Mouse (Mus musculus) hindbrain, embryonic 10.5 days (tissue): ENCODE results near the gene Cacna1h. TPM values are rescaled to one million over a fixed set of nuclear protein-coding genes. Genes with fewer than 3 reads are reported as not detected.

ENCODE experiments used
- DNase-seq: peaks from one replicate; pipeline ENCODE4 v3.0.0-alpha.2; 2017; ENCODE audit warnings: low spot score
- H3K27ac ChIP-seq: fragments of 300-500 bp; sonication (generic); 2 replicates; pipeline ENCODE4 v1.5.1; 2016; ENCODE audit warnings: mild to moderate bottlenecking, moderate library complexity
- H3K27me3 ChIP-seq: fragments of 300-500 bp; sonication (generic); 2 replicates; pipeline ENCODE4 v1.6.1; 2016; ENCODE audit warnings: mild to moderate bottlenecking; ENCODE audit not compliant: poor library complexity, insufficient read depth, severe bottlenecking
- H3K36me3 ChIP-seq: fragments of 300-500 bp; sonication (generic); 2 replicates; pipeline ENCODE4 v1.6.1; 2016; ENCODE audit warnings: mild to moderate bottlenecking, moderate library complexity
- H3K4me1 ChIP-seq: fragments of 300-500 bp; sonication (generic); replicated peaks from 2 replicates; pipeline ENCODE4 v1.6.1; 2016; ENCODE audit warnings: mild to moderate bottlenecking
- H3K4me3 ChIP-seq: fragments of 300-500 bp; sonication (generic); 2 replicates; pipeline ENCODE4 v1.5.1; 2016; ENCODE audit warnings: mild to moderate bottlenecking, moderate library complexity
- H3K9me3 ChIP-seq: fragments of 300-500 bp; sonication (generic); 2 replicates; pipeline ENCODE4 v1.6.1; 2016; ENCODE audit warnings: mild to moderate bottlenecking, moderate library complexity
- WGBS: fragments of 180-500 bp; shearing (Covaris S2); methylation state at CpG from one replicate; pipeline ENCODE4 v1.1.7; 2016; 5-methylcytosine and 5-hydroxymethylcytosine counted together
- polyA plus RNA-seq: library from polyadenylated mRNA; unstranded; fragments of >200 nt; fragmentation: Nextera tagmentation; extraction: Ambion mirVana; gene quantifications from 2 replicates; pipeline ENCODE4 v1.2.1, GENCODE M21; 2016

Gene Cacna1h
- polyA plus RNA-seq, 1 experiment from 2014 or later = 6.8 TPM

DNA sequence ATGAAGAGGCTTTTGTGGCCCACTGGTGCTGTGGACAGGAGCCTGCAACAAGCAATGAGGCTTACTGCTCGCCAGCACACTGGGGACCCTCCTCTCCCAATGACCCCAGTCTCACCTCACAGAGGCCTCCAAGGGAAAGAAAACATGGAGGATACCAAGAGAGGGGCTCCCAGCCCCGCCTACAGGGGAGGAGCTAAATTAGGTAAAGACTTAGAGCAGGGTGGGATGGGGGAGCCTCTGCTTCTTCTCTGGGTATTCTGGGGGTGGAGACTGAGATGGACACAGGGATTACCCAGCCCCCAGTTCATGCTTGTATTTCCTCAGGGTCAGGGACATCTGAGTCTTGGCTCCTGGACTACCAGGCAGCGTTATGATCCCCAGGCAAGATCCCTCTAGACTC, 18.7 kb downstream of the Cacna1h start:
- peak overlapping the region; percentile 30; the same call in 1 of the 2 replicates for H3K4me3 ChIP-seq

GRCm38 (mm10) chr17:25414209-25414608, 19.4 kb downstream of the Cacna1h start:
- no peaks in the 10 kb centered on the region for H3K27me3 ChIP-seq
- no peak for DNase-seq
- no peaks in the 10 kb centered on the region for H3K9me3 ChIP-seq
- no peak overlapping the region for H3K4me3 ChIP-seq
- peaks cover 79% of the 10 kb centered on the region for H3K4me1 ChIP-seq
- 72% methylated on average over 4 of the region's 4 CpGs for WGBS
- H3K27ac ChIP-seq = peak overlapping the region; percentile 87; the same call in 1 of the 2 replicates
- H3K36me3 ChIP-seq = no peaks in the 10 kb centered on the region

More for the DNA sequence above, 18.7 kb downstream of the Cacna1h start:
- Histone ChIP-seq H3K27ac (peak overlapping the region; percentile 87), H3K4me1 (peaks cover 79% of the 10 kb centered on the region), H3K36me3 (no peaks in the 10 kb centered on the region), H3K27me3 (no peaks in the 10 kb centered on the region), H3K9me3 (no peaks in the 10 kb centered on the region)
- WGBS = 41% methylated on average over 3 of the region's 3 CpGs
- no peak for DNase-seq

GRCm38 (mm10) chr17:25411251-25411650, 22.3 kb downstream of the Cacna1h start:
- DNase-seq = no peak
- Histone ChIP-seq H3K36me3 (no peaks in the 10 kb centered on the region), H3K4me1 (peaks cover 79% of the 10 kb centered on the region), H3K27ac (peak overlapping the region; percentile 9; the same call in 1 of the 2 replicates), H3K27me3 (no peaks in the 10 kb centered on the region; the same call in 1 of the 2 replicates), H3K9me3 (no peaks in the 10 kb centered on the region), H3K4me3 (no peak overlapping the region)
- 76% methylated on average over 4 of the region's 4 CpGs for WGBS

DNA sequence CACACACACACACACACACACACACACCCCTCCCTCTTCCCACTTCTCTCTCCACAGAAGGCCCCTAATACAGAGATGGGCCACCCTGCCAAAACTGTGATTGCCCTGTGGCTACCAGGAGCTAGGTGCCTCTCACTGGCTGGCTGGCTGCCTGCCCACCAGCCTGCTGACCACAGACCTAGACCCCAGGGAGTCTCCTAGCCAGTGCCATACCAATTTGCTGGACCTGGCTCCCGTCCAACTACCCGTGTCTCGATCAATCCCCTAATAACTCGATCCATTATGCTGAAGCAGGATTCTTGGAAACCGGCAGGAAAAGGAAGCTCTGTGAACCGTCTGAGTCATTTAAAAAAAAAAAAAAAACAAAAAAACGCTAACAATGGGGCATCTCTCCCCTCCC, 22.8 kb downstream of the Cacna1h start:
- no peak for DNase-seq
- peaks cover 79% of the 10 kb centered on the region for H3K4me1 ChIP-seq
- peak overlapping the region; percentile 9; the same call in 1 of the 2 replicates for H3K27ac ChIP-seq
- no peaks in the 10 kb centered on the region; the same call in 1 of the 2 replicates for H3K27me3 ChIP-seq
- no peaks in the 10 kb centered on the region for H3K9me3 ChIP-seq
- no peak overlapping the region for H3K4me3 ChIP-seq
- H3K36me3 ChIP-seq = no peaks in the 10 kb centered on the region
- WGBS = 55% methylated on average over 7 of the region's 7 CpGs

GRCm38 (mm10) chr17:25410180-25410579, 23.4 kb downstream of the Cacna1h start:
- WGBS = 82% methylated on average over 6 of the region's 6 CpGs

GRCm38 (mm10) chr17:25409621-25410020, 24.0 kb downstream of the Cacna1h start:
- H3K27ac ChIP-seq = 0 out of 2 replicates have a peak overlapping the region, but pooled peaks have one; percentile 6
- no peaks in the 10 kb centered on the region for H3K36me3 ChIP-seq
- WGBS = 79% methylated on average over 7 of the region's 7 CpGs
- H3K27me3 ChIP-seq = peaks cover 5% of the 10 kb centered on the region
- DNase-seq = no peak
- no peak overlapping the region for H3K4me3 ChIP-seq
- no peaks in the 10 kb centered on the region for H3K9me3 ChIP-seq
- H3K4me1 ChIP-seq = peaks cover 79% of the 10 kb centered on the region

More at GRCm38 (mm10) chr17:25410180-25410579, 23.4 kb downstream of the Cacna1h start:
- Histone ChIP-seq H3K4me1 (peaks cover 79% of the 10 kb centered on the region), H3K36me3 (no peaks in the 10 kb centered on the region), H3K9me3 (no peaks in the 10 kb centered on the region), H3K4me3 (no peak overlapping the region), H3K27ac (0 out of 2 replicates have a peak overlapping the region, but pooled peaks have one; percentile 6), H3K27me3 (peaks cover 4% of the 10 kb centered on the region)
- DNase-seq = no peak

DNA sequence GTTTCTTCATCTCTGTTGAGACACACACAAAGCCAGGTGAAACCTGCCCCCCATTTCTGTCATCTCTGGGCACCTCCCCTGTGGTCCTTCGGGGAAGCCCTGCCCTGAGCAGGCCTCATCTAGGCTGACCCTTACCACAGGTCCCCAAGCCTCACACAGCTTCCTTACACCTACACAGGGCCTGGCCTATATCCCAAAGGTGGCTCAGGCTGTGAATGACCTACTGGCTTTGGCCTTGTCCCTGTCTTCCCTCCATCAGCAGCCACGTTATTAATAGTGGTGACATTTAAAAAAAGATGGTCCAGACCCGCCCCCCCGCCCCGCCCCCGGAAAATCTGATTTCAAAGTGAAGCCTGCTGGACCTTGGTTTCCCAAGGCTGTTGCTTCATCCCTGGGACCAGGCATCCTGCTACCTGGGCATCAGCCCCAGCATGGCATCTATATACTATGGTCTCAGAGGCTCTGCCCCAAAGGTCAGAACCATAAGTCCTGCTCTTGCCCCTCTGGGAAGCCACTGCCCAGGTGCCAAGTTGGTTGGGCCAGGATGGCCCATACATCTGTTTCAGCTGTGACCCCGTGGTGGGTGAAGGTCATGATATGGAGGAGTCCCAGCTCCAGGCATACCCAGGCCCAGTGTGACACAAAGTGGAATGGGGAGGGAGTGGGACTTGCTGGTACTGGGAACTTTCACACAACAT, 25.1 kb downstream of the Cacna1h start:
- Histone ChIP-seq H3K27ac (no peak overlapping the region; the same call in 1 of the 2 replicates), H3K9me3 (no peaks in the 10 kb centered on the region), H3K4me3 (no peak overlapping the region), H3K27me3 (peaks cover 15% of the 10 kb centered on the region), H3K4me1 (peaks cover 79% of the 10 kb centered on the region), H3K36me3 (no peaks in the 10 kb centered on the region)
- no peak for DNase-seq
- 79% methylated on average over 7 of the region's 7 CpGs for WGBS

DNA sequence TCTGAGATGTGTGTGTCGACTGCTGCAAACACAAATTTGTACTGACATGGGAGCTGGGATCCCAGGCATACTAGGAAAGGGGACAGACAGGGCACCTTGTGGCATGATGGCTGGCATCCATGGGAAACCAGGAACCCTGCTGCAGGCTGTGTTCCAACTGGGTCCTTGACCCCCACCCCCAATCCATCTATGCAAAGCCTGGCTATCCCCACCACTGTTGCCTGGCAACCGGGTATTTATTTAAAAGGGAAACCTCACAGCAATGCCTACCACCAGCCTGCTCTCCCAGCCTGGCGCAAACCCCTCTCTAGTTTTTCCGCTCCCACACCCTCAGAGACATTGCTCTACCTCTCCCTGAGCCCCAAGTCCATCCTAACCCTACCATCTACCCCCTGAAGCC, 26.2 kb downstream of the Cacna1h start:
- peak overlapping the region; percentile 81 for H3K27ac ChIP-seq
- peaks cover 26% of the 10 kb centered on the region for H3K27me3 ChIP-seq
- H3K4me3 ChIP-seq = no peak overlapping the region
- H3K4me1 ChIP-seq = peaks cover 80% of the 10 kb centered on the region
- no peaks in the 10 kb centered on the region for H3K36me3 ChIP-seq
- H3K9me3 ChIP-seq = no peaks in the 10 kb centered on the region
- WGBS = 66% methylated on average over 4 of the region's 4 CpGs
- DNase-seq = no peak

- peak; percentile 39 for DNase-seq
- H3K4me3 ChIP-seq = peak overlapping the region; percentile 16; the same call in 1 of the 2 replicates
- H3K27me3 ChIP-seq = peaks cover 35% of the 10 kb centered on the region
- peaks cover 87% of the 10 kb centered on the region for H3K4me1 ChIP-seq
- no peaks in the 10 kb centered on the region for H3K9me3 ChIP-seq
- 18% methylated on average over 6 of the region's 6 CpGs for WGBS
- H3K27ac ChIP-seq = peak overlapping the region; percentile 81
- no peaks in the 10 kb centered on the region for H3K36me3 ChIP-seq
Measured at GRCm38 (mm10) chr17:25406011-25406441, 27.6 kb downstream of the Cacna1h start.

GRCm38 (mm10) chr17:25405224-25405895, 28.2 kb downstream of the Cacna1h start:
- DNase-seq = peak; percentile 38
- H3K36me3 ChIP-seq = no peaks in the 10 kb centered on the region
- no peaks in the 10 kb centered on the region for H3K9me3 ChIP-seq
- WGBS = 10% methylated on average over 10 of the region's 10 CpGs
- H3K27ac ChIP-seq = peak overlapping the region; percentile 81
- H3K4me3 ChIP-seq = peak overlapping the region; percentile 11; the same call in 1 of the 2 replicates
- H3K4me1 ChIP-seq = peaks cover 82% of the 10 kb centered on the region
- H3K27me3 ChIP-seq = peaks cover 40% of the 10 kb centered on the region

DNA sequence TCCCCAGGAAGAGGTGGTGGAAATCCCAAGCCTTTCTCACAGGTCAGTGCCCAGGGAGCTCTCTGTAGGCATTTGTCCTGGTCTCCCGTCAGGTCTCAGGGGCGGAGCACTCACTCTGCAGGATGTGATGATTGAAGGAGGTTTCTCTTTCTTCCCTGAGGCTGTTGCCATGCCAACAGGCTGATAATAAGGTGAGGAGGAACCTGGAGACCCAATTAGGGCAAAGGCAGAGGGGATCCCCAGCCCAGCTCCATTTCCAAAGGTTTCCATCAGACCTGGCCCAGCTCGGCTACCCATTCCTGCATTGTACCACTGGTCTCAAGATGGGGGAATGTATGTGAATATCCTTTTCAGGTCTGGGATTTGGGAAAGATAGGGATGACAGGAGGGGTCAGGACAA, 29.4 kb downstream of the Cacna1h start:
- peaks cover 81% of the 10 kb centered on the region for H3K4me1 ChIP-seq
- DNase-seq = no peak
- 0 out of 2 replicates have a peak overlapping the region, but pooled peaks have one; percentile 6 for H3K4me3 ChIP-seq
- H3K27me3 ChIP-seq = peaks cover 50% of the 10 kb centered on the region
- H3K27ac ChIP-seq = peak overlapping the region; percentile 81
- no peaks in the 10 kb centered on the region for H3K9me3 ChIP-seq
- H3K36me3 ChIP-seq = no peaks in the 10 kb centered on the region
- WGBS = 29% methylated on average over 3 of the region's 3 CpGs

DNA sequence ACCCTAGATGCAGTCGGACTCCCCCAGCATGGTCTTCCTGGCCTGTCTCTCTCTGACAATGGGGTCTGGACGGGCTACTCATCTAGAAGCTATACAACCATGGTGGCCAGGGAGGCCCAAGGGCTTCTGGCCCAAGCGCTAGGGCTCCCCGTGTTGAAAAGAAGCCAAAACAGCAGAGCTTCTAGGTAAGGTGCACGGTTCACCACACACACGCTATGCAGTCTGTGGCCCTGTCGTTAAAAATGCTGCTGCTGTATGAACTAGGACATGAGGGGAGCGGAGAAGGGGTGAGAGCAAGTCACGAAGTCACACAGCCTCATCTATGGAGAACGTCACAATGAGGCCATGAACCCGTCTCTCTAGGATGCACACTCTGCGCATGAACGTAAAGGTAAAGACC, 31.4 kb downstream of the Cacna1h start:
- DNase-seq = no peak
- WGBS = 86% methylated on average over 13 of the region's 13 CpGs
- 0 out of 2 replicates have a peak, but pooled peaks cover 1% of the 10 kb centered on the region for H3K36me3 ChIP-seq
- H3K4me1 ChIP-seq = peaks cover 76% of the 10 kb centered on the region
- no peak overlapping the region for H3K4me3 ChIP-seq
- peaks cover 50% of the 10 kb centered on the region for H3K27me3 ChIP-seq
- no peak overlapping the region for H3K27ac ChIP-seq
- no peaks in the 10 kb centered on the region for H3K9me3 ChIP-seq

DNA sequence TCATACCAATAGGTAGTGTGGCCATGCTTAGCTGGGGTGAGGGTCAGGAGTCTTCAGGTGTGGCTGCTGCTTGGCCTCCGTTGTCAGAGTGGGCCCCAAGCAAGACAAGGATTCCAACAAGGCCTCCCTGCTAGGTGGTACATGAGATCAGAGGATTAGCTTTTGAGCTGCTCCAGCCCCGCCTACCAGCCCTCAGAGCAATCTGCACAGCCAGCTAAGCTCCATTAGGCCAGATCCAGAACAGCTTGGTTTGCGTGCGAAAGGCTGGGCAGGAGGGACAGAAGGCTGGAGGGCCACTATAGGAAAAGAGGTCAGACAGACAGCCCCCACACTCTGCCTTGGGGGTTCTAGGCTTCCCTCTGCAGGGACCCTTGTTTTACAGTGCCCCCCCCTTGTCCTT, 32.1 kb downstream of the Cacna1h start:
- no peak for DNase-seq
- peaks cover 57% of the 10 kb centered on the region for H3K27me3 ChIP-seq
- WGBS = 40% methylated on average over 4 of the region's 4 CpGs
- peaks cover 69% of the 10 kb centered on the region for H3K4me1 ChIP-seq
- H3K36me3 ChIP-seq = 0 out of 2 replicates have a peak, but pooled peaks cover 7% of the 10 kb centered on the region
- no peaks in the 10 kb centered on the region for H3K9me3 ChIP-seq
- H3K4me3 ChIP-seq = no peak overlapping the region
- H3K27ac ChIP-seq = no peak overlapping the region
